Mouse (Mus musculus): Measurements from ENCODE around the gene Gabpb2.

- no peak for TF ChIP-seq POLR2A (IDR thresholded peaks at IDR 0.05; ENCODE audit: extremely low read depth, insufficient read depth, low read length)
- TF ChIP-seq CTCF (IDR thresholded peaks at IDR 0.05; ENCODE audit: low read depth, low read length): no peak
Observed at GRCm38 (mm10) chr3:95231298-95232221, 13.8 kb upstream of the Gabpb2 start, which contains the start of gene Mllt11.

Data from liver, adult 2 months (tissue).